Mouse (Mus musculus) limb, embryonic 14.5 days (tissue): ENCODE measurements around the gene Atxn1. TPM values are rescaled to one million over a fixed set of nuclear protein-coding genes. Genes with fewer than 3 reads are reported as not detected.
A peak's percentile ranks its signal among the peaks of the same experiment; 100 is the strongest.

Experiments used
- ATAC-seq: fragments of 200-750 bp; cut with Nextera tagmentation; 2 replicates; pipeline ENCODE4 v1.8.0; 2017; ENCODE audit warnings: low read depth, moderate number of reproducible peaks, moderate TSS enrichment; ENCODE audit not compliant: low FRiP score
- DNase-seq: peaks from one replicate; pipeline ENCODE4 v3.0.0-alpha.2; 2015; ENCODE audit warnings: low spot score
- H3K27ac ChIP-seq: fragments of 300-500 bp; sonication (generic); replicated peaks from 2 replicates; pipeline ENCODE4 v1.5.1; 2014; ENCODE audit warnings: low read depth, mild to moderate bottlenecking, low read length, moderate library complexity, mixed read lengths
- H3K27me3 ChIP-seq: fragments of 300-500 bp; sonication (generic); 2 replicates; pipeline ENCODE4 v1.6.1; 2014; ENCODE audit warnings: low read length, mixed read lengths; ENCODE audit not compliant: control insufficient read depth, insufficient read depth
- H3K36me3 ChIP-seq: fragments of 300-500 bp; sonication (generic); 2 replicates; pipeline ENCODE4 v1.6.1; 2014; ENCODE audit warnings: mild to moderate bottlenecking, low read length, moderate library complexity, mixed read lengths; ENCODE audit not compliant: control insufficient read depth, insufficient read depth
- H3K4me1 ChIP-seq: fragments of 300-500 bp; sonication (generic); 2 replicates; pipeline ENCODE4 v1.6.1; 2014; ENCODE audit warnings: antibody characterized with exemption, low read length, mixed read lengths; ENCODE audit not compliant: control insufficient read depth, insufficient read depth
- H3K4me2 ChIP-seq: fragments of 300-500 bp; sonication (generic); replicated peaks from 2 replicates; pipeline ENCODE4 v1.6.1; 2014; ENCODE audit warnings: low read depth, mild to moderate bottlenecking, low read length, moderate library complexity; ENCODE audit not compliant: severe bottlenecking
- H3K4me3 ChIP-seq: fragments of 300-500 bp; sonication (generic); replicated peaks from 2 replicates; pipeline ENCODE4 v1.5.1; 2014; ENCODE audit warnings: low read length
- H3K9ac ChIP-seq: fragments of 300-500 bp; sonication (generic); 2 replicates; pipeline ENCODE4 v1.6.1; 2014; ENCODE audit warnings: mild to moderate bottlenecking, low read depth, low read length, moderate library complexity; ENCODE audit not compliant: severe bottlenecking
- H3K9me3 ChIP-seq: fragments of 300-500 bp; sonication (generic); 2 replicates; pipeline ENCODE4 v1.6.1; 2016; ENCODE audit warnings: low read length; ENCODE audit not compliant: control insufficient read depth
- POLR2A ChIP-seq: fragments of 200-500 bp; IDR thresholded peaks from 2 replicates; pipeline ENCODE4 v1.8.0; 2012; ENCODE audit warnings: inconsistent platforms, mild to moderate bottlenecking, moderate library complexity, borderline replicate concordance; ENCODE audit not compliant: insufficient read depth, insufficient read length; ENCODE audit errors: extremely low read depth
- WGBS: fragments of 180-500 bp; shearing (Covaris S2); extraction: QIAGEN DNeasy Blood & Tissue Kit; methylation state at CpG from one replicate; pipeline ENCODE4 v1.1.7; 2014; 5-methylcytosine and 5-hydroxymethylcytosine counted together
- polyA plus RNA-seq, 2 experiments: library from polyadenylated mRNA; depleted of rRNA in 1 of 2; stranded (reverse) in 1 of 2; unstranded in 1 of 2; fragments of >200 nt; fragmentation: Nextera tagmentation in 1 of 2; extraction: Ambion mirVana in 1 of 2; gene quantifications; 2 replicates each; pipeline versions ENCODE4 v1.2.1 to v1.2.3; 2012 to 2014

Atxn1 gene
- polyA plus RNA-seq (2012; rRNA removed) (5.3 and 6.4 TPM in 2 replicates), polyA plus RNA-seq (2014; fragmentation: Nextera tagmentation; extraction: Ambion mirVana) (3.3 and 3.4 TPM in 2 replicates)

DNA sequence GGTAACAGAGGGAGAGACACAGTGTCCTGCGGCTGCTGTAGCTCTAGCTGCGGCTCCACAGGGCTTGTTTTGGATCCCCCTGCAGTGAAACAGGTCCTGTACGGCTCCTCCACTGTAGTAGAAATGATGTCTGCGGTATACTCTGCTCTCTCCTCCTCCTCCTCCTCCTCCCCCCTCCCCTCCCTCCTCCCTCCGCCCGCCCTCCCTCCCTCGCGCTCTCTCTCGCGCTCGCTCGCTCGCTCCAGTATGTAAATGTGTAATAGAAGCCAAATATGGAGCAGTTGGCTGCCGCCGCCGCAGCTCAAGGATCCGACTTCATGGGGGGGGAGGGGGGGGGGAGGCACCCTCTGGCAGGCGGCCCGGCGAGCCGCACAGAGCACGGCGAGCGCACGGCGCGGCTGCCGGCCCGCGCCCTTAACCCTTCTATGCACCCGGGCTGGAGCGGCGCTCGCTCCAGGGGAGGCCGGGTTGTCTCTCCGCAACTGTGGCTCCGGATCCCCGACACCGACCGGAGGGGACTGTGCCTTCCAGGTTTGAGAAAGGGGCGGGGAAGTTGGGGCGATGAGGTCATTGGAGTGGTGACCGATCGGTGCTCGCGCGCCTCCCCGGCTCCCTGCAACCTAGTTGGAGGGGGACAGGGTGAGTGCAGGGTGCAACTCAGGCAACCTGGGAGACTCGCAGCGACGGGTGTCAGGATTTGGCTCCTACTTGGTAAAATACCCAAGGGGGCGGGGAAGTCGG lies at the start of gene Atxn1:
Atxn1 (minus strand) TSS at position 156 of the 741 bp plus-strand sequence.
- 2% methylated on average over 46 of the region's 53 CpGs for WGBS
- H3K4me1 ChIP-seq = peaks cover 30% of the 10 kb centered on the region
- H3K9me3 ChIP-seq = no peaks in the 10 kb centered on the region
- H3K4me3 ChIP-seq = peak within 1 kb of the TSS; percentile 87
- no peak for TF ChIP-seq POLR2A
- no peaks in the 10 kb centered on the region for H3K36me3 ChIP-seq
- ATAC-seq (peak; percentile 86), DNase-seq (peak; percentile 87)
- no peaks in the 10 kb centered on the region for H3K27me3 ChIP-seq
- H3K27ac ChIP-seq = peak within 1 kb of the TSS; percentile 89
- peak within 1 kb of the TSS; percentile 85 for H3K4me2 ChIP-seq
- peak within 1 kb of the TSS; percentile 86 for H3K9ac ChIP-seq

DNA sequence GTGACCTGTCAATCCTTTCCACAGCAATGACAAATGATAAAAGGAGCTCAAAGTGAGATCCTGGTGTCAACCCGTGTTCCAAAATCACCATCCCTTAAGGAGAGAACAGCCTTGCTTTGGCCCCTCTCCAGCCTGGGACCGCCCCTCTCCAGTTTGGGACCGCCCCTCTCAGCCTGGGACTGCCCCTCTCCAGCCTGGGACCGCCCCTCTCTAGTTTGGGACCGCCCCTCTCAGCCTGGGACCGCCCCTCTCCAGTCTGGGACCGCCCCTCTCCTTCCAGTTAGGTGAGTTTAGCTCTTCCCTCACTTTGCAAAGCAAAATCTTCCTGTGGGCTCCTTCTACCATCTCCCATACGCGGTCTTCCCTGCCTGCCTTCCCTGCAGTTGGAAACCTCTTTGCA lies 46.4 kb upstream of the Atxn1 start:
- Histone ChIP-seq H3K4me1 (peaks cover 15% of the 10 kb centered on the region), H3K27ac (no peak overlapping the region), H3K9ac (no peak overlapping the region), H3K27me3 (no peaks in the 10 kb centered on the region), H3K4me3 (no peak overlapping the region), H3K36me3 (no peaks in the 10 kb centered on the region), H3K9me3 (no peaks in the 10 kb centered on the region), H3K4me2 (no peak overlapping the region)
- TF ChIP-seq POLR2A = no peak
- ATAC-seq = no peak
- WGBS = 36% methylated on average over 9 of the region's 9 CpGs
- no peak for DNase-seq

DNA sequence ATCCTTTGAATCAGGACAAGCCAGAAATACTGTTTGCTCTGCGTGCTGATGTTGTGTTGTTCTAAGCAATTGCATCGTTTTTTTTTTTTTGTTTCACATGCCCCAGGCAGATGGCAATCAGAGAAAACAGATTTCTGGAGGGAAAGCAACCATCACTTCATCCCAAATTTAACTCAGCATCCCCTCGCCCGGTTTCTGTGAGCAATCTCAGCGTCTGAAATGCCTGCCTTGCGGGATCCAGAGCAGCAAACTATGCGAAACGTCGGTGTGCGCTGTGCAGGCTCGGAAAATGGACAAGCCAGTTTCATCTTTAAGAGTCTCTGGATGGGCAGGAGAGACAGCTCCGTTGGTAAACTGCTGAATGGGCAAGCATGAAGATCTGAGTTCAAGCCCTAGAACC lies 45.3 kb upstream of the Atxn1 start:
- Histone ChIP-seq H3K36me3 (no peaks in the 10 kb centered on the region), H3K9me3 (no peaks in the 10 kb centered on the region), H3K27me3 (no peaks in the 10 kb centered on the region), H3K4me3 (no peak overlapping the region), H3K27ac (no peak overlapping the region), H3K9ac (no peak overlapping the region), H3K4me2 (no peak overlapping the region), H3K4me1 (peaks cover 23% of the 10 kb centered on the region)
- no peak for DNase-seq
- ATAC-seq = no peak
- WGBS = 80% methylated on average over 12 of the region's 12 CpGs
- TF ChIP-seq POLR2A = no peak

DNA sequence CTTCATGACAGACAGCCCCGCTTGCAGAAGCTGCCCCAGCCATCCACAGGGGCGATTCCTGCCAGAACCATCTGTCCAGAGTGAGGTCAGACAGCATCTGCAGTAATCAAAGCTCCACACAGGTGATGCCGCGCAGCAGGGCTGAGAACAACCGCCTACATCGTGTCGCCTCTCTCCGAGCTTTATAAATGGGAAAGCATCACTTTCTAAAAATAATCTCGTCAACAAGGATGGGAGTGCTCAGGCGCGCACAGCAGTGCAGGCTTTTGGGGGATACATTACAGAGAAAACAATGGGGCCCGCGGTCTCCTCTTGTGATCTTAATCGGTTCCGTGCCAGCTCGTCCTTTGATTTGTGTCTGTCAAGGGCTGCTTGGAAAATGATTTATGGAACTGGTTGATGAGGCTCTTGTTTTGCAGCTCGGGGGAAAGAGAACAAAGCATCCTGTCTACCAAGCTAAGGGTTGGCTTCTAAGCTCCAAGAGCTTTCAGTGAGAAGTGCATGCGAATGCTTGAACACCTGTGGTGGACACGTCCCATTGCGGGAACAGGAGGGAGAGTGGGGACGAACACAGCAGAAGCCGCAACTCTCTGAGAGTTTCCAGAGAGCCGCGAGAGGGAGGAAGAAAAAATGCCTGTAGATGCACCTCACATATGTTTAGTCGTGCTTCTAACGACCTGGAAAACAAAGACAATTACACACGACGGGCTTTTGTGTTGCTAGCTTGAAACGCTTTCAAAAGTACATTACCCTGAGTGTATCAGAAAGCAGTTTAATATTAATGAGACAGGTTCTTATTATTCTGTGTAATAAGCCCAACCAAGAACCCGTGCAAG lies 44.2 kb upstream of the Atxn1 start:
- no peak overlapping the region for H3K27ac ChIP-seq

More for the DNA sequence above, 44.2 kb upstream of the Atxn1 start:
- peak overlapping the region; percentile 28 for H3K9ac ChIP-seq
- ATAC-seq = peak; percentile 38; the same call in 1 of the 2 replicates
- no peak for TF ChIP-seq POLR2A
- no peaks in the 10 kb centered on the region for H3K36me3 ChIP-seq
- no peaks in the 10 kb centered on the region for H3K27me3 ChIP-seq
- DNase-seq = peak; percentile 47
- H3K4me2 ChIP-seq = peak overlapping the region; percentile 35
- 9% methylated on average over 30 of the region's 30 CpGs for whole genome bisulfite sequencing
- no peaks in the 10 kb centered on the region for H3K9me3 ChIP-seq
- H3K4me3 ChIP-seq = no peak overlapping the region
- peaks cover 23% of the 10 kb centered on the region for H3K4me1 ChIP-seq
